Mouse (Mus musculus): Measurements from ENCODE around the gene Rsrc2.

Gene Rsrc2

DNA sequence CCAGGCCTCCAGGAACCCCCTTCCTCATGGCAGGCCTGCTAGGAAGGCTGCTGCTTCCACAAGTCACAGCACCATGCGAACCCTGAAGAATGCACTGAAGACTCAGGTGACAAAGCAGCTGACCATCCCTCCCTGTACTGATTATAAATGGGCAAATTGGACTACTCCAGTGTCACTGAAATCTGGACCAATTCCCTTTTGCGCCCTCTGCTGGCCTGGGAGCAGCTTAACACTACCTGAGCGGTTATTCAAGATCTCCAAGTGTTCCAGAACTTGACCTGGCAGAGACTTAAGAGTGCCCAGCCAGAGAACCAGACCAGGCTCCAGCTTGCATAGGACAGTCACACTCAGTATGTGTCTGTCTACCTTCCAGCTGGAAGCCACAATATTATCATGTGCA is 50.0 kb downstream of the Rsrc2 start:
- intact Hi-C loops (cut with DNase I), result loop anchor here (1.0 kb wide), 1 partner anchor 73 kb away; no protein-coding TSS in a partner anchor

DNA sequence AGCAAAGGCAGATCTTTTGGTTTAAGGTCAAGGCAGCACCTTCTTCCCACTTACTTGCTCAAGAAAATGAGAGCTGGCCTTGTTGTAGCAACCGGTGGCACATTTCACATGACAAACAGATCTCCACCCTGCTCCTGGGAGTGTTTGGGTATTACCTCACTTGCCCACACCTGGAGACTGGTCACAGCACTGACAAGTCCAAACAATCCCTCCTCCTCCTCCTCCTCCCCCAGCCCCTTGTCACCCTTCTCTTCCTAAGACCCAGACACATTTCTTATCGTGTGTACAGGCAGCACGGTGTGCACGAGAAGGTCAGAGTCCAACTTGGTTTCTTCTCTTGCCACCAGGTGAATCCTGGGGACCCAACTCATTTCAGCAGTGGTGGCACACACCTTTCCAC is 52.3 kb downstream of the Rsrc2 start:
- intact Hi-C loops (cut with DNase I), result no loop called here

DNA sequence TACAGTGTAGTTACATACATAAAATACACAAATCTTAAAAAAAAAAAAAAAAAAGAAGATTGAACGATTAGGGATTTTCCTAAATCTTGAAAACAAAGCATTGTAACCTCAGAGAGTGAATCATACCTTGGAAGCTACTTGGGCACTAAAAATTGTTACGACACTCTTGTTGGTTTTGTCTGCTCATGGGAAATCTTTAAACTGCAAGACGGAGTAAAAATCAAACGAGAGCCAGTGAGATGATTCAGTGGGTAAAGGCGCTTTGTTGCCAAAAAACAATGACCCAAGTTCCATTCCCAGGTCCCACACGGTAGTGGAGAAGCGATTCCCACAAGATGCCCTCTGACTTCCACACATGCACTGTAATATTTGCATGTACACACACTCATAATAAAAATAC is 53.0 kb downstream of the Rsrc2 start:
- intact Hi-C loops (cut with DNase I), result no loop called here

DNA sequence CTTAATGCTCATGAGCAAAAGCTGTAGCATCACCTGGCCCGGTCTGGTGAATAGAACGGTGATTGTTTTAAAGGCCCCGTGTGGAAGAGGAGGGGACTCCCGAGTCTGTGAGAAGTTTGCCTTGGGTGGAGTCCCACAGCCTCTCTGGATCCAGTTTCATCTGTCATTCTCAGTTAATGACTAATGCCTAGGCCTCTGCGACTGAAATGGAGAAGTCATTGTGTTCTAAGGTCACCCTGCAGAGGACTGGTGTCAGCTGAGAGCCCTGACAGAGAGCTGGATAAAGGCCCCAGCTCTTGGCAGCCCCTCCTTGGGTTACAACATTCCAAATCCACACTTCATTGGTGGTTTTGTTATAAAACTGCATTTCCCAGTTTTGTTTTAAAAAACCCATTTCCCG is 54.7 kb downstream of the Rsrc2 start:
- intact Hi-C loops (cut with DNase I), result no loop called here

DNA sequence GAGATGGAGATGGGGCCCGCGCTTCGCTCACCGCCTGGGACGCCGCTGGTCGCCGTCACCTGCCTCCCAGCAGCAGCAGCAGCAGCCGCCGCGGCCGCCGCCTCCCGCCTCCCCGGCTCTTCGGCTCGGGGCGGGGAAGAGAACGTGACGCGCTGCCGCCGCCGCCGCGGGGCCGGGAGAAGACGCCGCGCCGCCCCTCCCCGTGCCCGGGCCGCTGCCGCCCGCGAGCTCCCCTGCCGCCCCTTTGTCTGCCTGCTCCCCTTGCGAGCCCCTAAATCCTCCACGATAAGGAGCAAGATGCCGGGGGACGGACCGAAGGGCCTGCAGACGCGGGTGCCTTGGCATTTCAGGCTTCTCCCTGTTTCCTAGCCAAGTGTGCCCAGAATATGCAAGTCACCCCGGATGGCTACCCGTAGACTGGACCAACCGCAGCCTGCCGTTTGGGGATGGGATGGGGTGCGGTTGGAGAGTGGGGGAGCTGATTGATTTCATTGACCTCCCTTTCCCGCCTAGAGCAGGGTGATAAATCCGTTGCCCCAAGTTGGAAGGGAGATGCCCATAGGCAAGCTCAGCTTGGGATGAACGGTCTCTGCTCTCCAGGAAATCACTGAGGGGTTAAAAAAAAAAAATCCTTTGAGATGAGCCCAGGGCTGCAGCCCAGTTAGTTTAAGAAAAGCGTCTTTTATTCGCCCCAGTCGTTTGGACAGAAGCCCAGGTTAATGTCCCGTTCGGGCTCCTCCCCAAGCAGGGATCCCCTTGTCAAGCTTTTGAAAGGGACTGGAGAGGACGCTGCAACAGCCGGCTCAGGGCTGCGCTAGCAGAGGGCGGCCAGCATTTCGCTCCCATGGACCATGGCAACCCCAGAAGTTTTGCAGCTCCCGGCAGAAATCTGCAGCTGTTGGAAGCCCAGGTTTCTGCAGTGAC is 64.7 kb downstream of the Rsrc2 start, which contains the start of gene Clip1:
Gene Clip1 (minus strand): TSS at position 398 of the 924 bp plus-strand sequence.
- intact Hi-C loops (cut with DNase I), result no loop called here

DNA sequence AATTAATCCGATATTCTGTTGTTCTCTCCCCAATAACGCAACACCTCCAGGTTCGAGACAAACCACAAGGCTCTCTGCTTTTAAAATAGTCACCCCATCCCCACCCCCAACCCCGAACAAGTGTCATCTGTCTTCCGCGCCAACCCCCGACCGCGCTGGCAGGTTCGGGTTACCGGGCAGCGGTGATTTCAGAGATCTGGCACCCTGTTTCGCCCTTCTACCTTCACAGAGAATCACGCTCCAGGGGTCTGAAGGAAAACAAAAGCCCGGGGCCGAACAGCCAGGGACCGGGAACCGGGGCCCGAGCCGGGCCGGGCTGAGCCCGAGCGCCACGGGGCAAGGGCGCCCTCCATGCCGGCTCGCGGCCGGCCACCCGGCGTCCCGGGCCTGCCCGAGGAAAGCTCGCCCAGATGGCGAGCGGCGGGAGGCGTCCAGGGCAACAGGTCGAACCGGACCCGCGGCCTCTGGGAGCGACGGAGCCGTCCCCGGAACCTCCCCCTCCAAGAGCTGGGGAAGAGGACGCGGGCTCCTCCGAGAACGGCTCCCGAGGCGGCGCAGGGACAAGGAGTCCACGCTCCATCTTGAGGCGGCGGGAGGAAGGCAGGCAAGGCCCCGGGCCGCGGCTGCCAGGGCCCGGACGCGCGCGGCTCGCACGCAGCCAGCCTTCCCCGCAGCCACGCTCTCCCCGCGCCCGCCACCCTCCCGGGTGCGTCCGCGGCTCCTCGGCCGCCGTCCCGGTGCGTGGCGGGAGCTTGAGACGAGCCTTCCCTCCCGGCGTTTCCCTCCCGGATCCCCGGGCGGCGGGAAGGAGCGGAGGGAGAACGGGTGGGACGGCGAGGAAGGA is 65.6 kb downstream of the Rsrc2 start:
- intact Hi-C loops (cut with DNase I), result no loop called here

DNA sequence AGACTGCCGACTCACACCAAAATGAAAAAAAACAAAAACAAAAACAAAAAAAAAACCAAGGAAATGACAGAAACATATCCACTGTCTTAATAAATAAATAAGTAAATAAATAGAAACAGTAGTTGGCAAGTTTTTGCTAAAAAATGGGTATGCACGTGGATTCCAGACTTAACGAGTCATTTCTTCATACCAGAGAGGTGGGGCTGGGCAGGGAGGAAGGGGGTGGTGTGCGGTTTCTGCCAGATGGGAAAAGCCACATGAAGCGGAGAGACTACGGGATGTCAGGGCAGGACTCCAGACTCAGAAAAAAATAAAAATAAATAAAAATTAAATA is 66.2 kb downstream of the Rsrc2 start:
- intact Hi-C loops (cut with DNase I), result no loop called here

DNA sequence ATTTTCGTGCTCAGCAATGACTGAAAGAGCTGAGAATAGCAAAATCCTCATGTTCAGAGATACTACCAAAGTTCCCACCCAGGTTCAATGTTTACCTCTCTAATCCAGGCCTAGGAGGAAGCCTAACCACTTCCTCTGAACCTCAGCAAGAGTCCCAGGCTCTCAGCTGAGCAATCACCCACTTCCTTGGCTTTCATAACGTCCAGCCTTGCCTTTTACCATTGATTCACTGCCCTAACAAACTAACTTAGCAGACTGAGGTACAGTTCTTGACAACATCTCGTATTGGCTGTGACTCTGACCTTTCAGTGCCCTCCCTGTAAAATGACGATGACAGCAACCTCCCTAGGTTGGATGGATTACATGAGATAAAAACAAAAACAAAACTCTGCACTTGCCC is 66.8 kb downstream of the Rsrc2 start:
- intact Hi-C loops (cut with DNase I), result no loop called here

DNA sequence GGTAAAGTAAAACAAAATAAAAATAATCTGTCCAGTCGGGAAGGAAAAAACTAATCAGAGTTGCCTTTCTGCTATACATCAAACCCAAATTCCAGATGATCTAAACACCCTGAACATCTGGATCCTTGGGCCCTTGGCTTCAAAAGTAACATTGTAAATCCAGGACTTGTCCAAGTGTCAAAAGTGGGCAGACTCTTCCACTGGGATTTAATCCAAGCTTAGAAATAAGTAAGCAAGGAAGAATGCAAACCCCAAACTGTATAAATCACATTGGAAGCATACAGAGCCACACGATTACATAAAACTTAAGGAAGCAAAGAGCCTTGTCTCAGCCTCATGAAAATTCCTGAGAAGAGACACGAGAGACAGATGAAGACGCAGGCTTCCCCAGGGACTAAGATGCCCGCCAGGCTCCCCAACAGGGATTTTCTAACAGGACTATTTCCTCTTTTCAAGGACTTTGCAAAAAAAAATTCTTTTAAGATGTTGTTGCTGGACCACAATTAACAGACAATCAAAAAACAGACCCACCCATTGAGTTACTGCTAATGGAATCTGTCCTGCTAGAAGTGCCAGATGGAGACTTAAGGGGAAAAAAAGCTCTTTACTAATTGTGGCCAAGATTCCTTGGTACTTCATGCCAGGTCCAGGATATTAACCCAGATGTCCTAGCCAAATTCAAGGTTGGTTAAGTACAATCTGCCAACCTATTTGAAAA is 69.5 kb downstream of the Rsrc2 start:
- intact Hi-C loops (cut with DNase I), result no loop called here

DNA sequence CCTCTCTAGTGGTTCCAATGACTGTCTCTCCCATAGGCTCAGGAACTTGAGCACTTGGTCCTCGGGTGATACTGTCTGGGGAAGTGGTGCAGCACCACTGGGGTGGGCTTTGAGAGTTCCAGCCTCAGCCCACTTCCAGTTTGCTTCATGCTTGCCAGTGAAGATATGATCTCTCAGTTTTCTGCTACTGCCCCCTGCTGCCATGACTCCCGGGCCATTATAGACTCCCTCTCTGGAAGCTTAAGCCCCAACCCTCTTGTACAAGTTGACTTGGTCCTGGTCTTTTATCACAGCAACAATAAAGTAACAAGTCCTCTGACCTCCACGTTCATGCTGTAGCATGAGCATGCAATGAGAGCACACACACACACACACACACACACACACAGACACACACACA is 70.1 kb downstream of the Rsrc2 start:
- intact Hi-C loops (cut with DNase I), result no loop called here
